Mouse (Mus musculus) gastrocnemius, postnatal 36 days (tissue): ENCODE results near the gene Bco1. TPM values are rescaled to one million over a fixed set of nuclear protein-coding genes. Genes with fewer than 3 reads are reported as not detected.
A peak's percentile ranks its signal among the peaks of the same experiment; 100 is the strongest.

Experiments
- DNase-seq, 2 experiments: peaks; one replicate each; pipeline ENCODE4 v3.0.0; 2022
- intact Hi-C: fragments of 180-260 bp; cut with DNase I; formaldehyde crosslinking; loops from one replicate; pipeline ENCODE4 v1.15.1; 2025
- total RNA-seq, 2 experiments: library from RNA; stranded (reverse); gene quantifications; 2 replicates each; pipeline ENCODE4 v1.2.3; 2021

Bco1 gene
- total RNA-seq, 2 experiments from 2014 or later, result 0.15 TPM; not detected in 1

GRCm38 (mm10) chr8:117136351-117136750 is 40.7 kb downstream of the Bco1 start:
- intact Hi-C loops, result no loop called here
- no peak for DNase-seq

GRCm38 (mm10) chr8:117136763-117137162 is 41.1 kb downstream of the Bco1 start:
- no peak for DNase-seq
- intact Hi-C loops, result no loop called here

GRCm38 (mm10) chr8:117137357-117137756 is 41.7 kb downstream of the Bco1 start:
- intact Hi-C loops, result no loop called here

GRCm38 (mm10) chr8:117148520-117148919 is 52.9 kb downstream of the Bco1 start:
- intact Hi-C loops, result no loop called here
- DNase-seq, result no peak

More at GRCm38 (mm10) chr8:117137357-117137756, 41.7 kb downstream of the Bco1 start:
- DNase-seq, result no peak

GRCm38 (mm10) chr8:117156149-117156548 is 60.5 kb downstream of the Bco1 start:
- DNase-seq, result no peak
- intact Hi-C loops, result no loop called here

- DNase-seq, result no peak
- intact Hi-C loops, result no loop called here
Measured at GRCm38 (mm10) chr8:117156866-117157768, 61.5 kb downstream of the Bco1 start.

- intact Hi-C loops, result no loop called here
Measured at GRCm38 (mm10) chr8:117157769-117158091, 62.1 kb downstream of the Bco1 start.

GRCm38 (mm10) chr8:117158135-117158761 is 62.6 kb downstream of the Bco1 start, which contains the start of gene Gan:
TSS of gene Gan (plus strand) at chr8:117158135.
- peak in 1 of 2 experiments; percentile 17 for DNase-seq
- intact Hi-C loops, result no loop called here

More at GRCm38 (mm10) chr8:117157769-117158091, 62.1 kb downstream of the Bco1 start:
- peak; percentile 94 to 98 for DNase-seq

GRCm38 (mm10) chr8:117159031-117159430 is 63.4 kb downstream of the Bco1 start:
- intact Hi-C loops, result no loop called here
- no peak for DNase-seq

- intact Hi-C loops, result no loop called here
- DNase-seq, result no peak
Measured at GRCm38 (mm10) chr8:117164912-117165311, 69.3 kb downstream of the Bco1 start.

GRCm38 (mm10) chr8:117165542-117165941 is 69.9 kb downstream of the Bco1 start:
- intact Hi-C loops, result no loop called here
- no peak for DNase-seq

- intact Hi-C loops, result no loop called here
- DNase-seq, result no peak
Measured at GRCm38 (mm10) chr8:117166515-117166914, 70.9 kb downstream of the Bco1 start.

GRCm38 (mm10) chr8:117167243-117167883 is 71.7 kb downstream of the Bco1 start:
- intact Hi-C loops, result no loop called here
- no peak for DNase-seq

GRCm38 (mm10) chr8:117168378-117168777 is 72.7 kb downstream of the Bco1 start:
- intact Hi-C loops, result no loop called here

GRCm38 (mm10) chr8:117171826-117172225 is 76.2 kb downstream of the Bco1 start:
- no peak for DNase-seq
- intact Hi-C loops, result no loop called here

More at GRCm38 (mm10) chr8:117168378-117168777, 72.7 kb downstream of the Bco1 start:
- DNase-seq, result no peak

GRCm38 (mm10) chr8:117172904-117173303 is 77.2 kb downstream of the Bco1 start:
- peak in 1 of 2 experiments; percentile 22 for DNase-seq
- intact Hi-C loops, result no loop called here

GRCm38 (mm10) chr8:117173690-117174089 is 78.0 kb downstream of the Bco1 start:
- no peak for DNase-seq
- intact Hi-C loops, result no loop called here

GRCm38 (mm10) chr8:117174536-117174935 is 78.9 kb downstream of the Bco1 start:
- no peak for DNase-seq
- intact Hi-C loops, result no loop called here

GRCm38 (mm10) chr8:117176308-117176707 is 80.7 kb downstream of the Bco1 start:
- intact Hi-C loops, result no loop called here
- DNase-seq, result no peak

GRCm38 (mm10) chr8:117177236-117177635 is 81.6 kb downstream of the Bco1 start:
- no peak for DNase-seq
- intact Hi-C loops, result no loop called here

- intact Hi-C loops, result no loop called here
- DNase-seq, result no peak
Measured at GRCm38 (mm10) chr8:117178039-117178438, 82.4 kb downstream of the Bco1 start.
